Mouse (Mus musculus) heart, embryonic 10.5 days (tissue): ENCODE results near the gene Khk. TPM values are rescaled to one million over a fixed set of nuclear protein-coding genes. Genes with fewer than 3 reads are reported as not detected.
"Not testable (repeated sequence)": the region's sequence is repeated elsewhere in the genome, so short reads cannot be mapped to it uniquely, and the experiment has no call there.

Source experiments
- DNase-seq: peaks from one replicate; pipeline ENCODE4 v3.0.0-alpha.2; 2017; ENCODE audit warnings: low spot score
- H3K27ac ChIP-seq: fragments of 300-500 bp; sonication (generic); 2 replicates; pipeline ENCODE4 v1.5.1; 2016; ENCODE audit warnings: mild to moderate bottlenecking
- H3K27me3 ChIP-seq: fragments of 300-500 bp; sonication (generic); 2 replicates; pipeline ENCODE4 v1.6.1; 2016; ENCODE audit warnings: mild to moderate bottlenecking; ENCODE audit not compliant: poor library complexity, insufficient read depth, severe bottlenecking
- H3K36me3 ChIP-seq: fragments of 300-500 bp; sonication (generic); 2 replicates; pipeline ENCODE4 v1.6.1; 2016; ENCODE audit warnings: mild to moderate bottlenecking, moderate library complexity
- H3K4me1 ChIP-seq: fragments of 300-500 bp; sonication (generic); 2 replicates; pipeline ENCODE4 v1.6.1; 2016; ENCODE audit warnings: mild to moderate bottlenecking
- H3K4me3 ChIP-seq: fragments of 300-500 bp; sonication (generic); 2 replicates; pipeline ENCODE4 v1.5.1; 2016; ENCODE audit warnings: mild to moderate bottlenecking, moderate library complexity
- H3K9me3 ChIP-seq: fragments of 300-500 bp; sonication (generic); 2 replicates; pipeline ENCODE4 v1.6.1; 2016; ENCODE audit warnings: mild to moderate bottlenecking, moderate library complexity
- WGBS: fragments of 180-500 bp; shearing (Covaris S2); methylation state at CpG from one replicate; pipeline ENCODE4 v1.1.7; 2016; 5-methylcytosine and 5-hydroxymethylcytosine counted together
- polyA plus RNA-seq: library from polyadenylated mRNA; unstranded; fragments of >200 nt; fragmentation: Nextera tagmentation; extraction: Ambion mirVana; gene quantifications from 2 replicates; pipeline ENCODE4 v1.2.1, GENCODE M21; 2016

The Khk gene
- 10.5 and 14.5 TPM in 2 replicates for polyA plus RNA-seq

GRCm38 (mm10) chr5:30921256-30922033, at the start of gene Khk:
Gene Khk (plus strand): TSS chr5:30921431.
- peaks cover 42% of the 10 kb centered on the region for H3K36me3 ChIP-seq
- H3K4me1 ChIP-seq: peaks cover 59% of the 10 kb centered on the region
- peak within 1 kb of the TSS; percentile 67 for H3K4me3 ChIP-seq
- 1% methylated on average over 39 of the region's 40 CpGs for whole genome bisulfite sequencing
- peaks cover 8% of the 10 kb centered on the region; the same call in 1 of the 2 replicates for H3K27me3 ChIP-seq
- DNase-seq: peak; percentile 95
- no peaks in the 10 kb centered on the region for H3K9me3 ChIP-seq
- H3K27ac ChIP-seq: peak within 1 kb of the TSS; percentile 88

DNA sequence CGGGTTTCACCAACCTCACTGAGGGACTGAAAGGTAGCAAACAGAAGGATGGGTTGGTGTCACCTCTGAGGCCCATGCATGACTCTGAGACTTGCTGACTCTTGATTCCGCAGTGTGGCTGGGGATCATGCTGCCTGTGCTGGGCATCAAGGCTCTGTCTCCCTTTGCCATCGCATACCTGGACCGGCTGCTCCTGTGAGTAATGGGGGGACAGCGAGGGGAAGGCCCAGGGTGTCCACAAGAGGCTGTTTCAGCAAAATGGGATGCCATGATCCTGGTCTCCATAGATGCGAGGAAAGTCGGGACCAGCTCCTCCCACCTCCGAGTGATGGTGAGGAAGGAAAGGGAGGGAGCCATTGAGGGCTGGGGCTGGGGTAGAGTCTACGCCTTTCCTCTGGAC, 48.7 kb upstream of the Khk start:
- Histone ChIP-seq H3K27ac (no peak overlapping the region), H3K27me3 (no peaks in the 10 kb centered on the region), H3K4me3 (no peak overlapping the region), H3K36me3 (peaks cover 69% of the 10 kb centered on the region), H3K4me1 (peaks cover 9% of the 10 kb centered on the region), H3K9me3 (no peaks in the 10 kb centered on the region)
- WGBS: 94% methylated on average over 9 of the region's 9 CpGs
- DNase-seq: no peak

DNA sequence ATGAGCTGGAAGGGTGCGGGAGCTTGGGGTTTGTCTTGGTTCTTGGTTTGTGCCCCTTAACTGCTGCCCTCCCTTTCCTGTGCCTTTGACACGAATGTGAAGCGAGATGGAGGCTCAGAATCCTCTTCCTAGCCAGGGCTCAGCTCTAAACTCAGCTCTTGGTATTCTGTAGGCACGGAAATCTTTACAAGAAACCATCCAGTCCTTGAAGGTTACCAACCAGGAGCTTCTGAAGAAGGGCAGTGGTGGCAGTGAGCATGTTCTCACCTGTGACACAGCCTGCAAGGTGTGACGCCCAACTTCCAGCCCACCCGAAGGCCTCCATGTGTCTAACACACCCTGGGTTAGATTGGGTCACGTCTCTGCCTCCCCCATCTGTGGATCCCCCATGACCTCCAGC, 46.9 kb upstream of the Khk start:
- Histone ChIP-seq H3K27me3 (no peaks in the 10 kb centered on the region), H3K27ac (no peak overlapping the region), H3K36me3 (peaks cover 75% of the 10 kb centered on the region), H3K9me3 (no peaks in the 10 kb centered on the region), H3K4me3 (no peak overlapping the region), H3K4me1 (peaks cover 9% of the 10 kb centered on the region)
- no peak for DNase-seq
- WGBS: 88% methylated on average over 7 of the region's 7 CpGs

- Histone ChIP-seq H3K4me3 (no peak overlapping the region), H3K4me1 (no peaks in the 10 kb centered on the region), H3K27me3 (no peaks in the 10 kb centered on the region), H3K9me3 (no peaks in the 10 kb centered on the region), H3K36me3 (peaks cover 46% of the 10 kb centered on the region), H3K27ac (no peak overlapping the region)
- DNase-seq: no peak
- WGBS: 54% methylated on average over 6 of the region's 6 CpGs
Observed at GRCm38 (mm10) chr5:30878616-30879015, 42.6 kb upstream of the Khk start.

GRCm38 (mm10) chr5:30879347-30879943, 41.8 kb upstream of the Khk start:
- Histone ChIP-seq H3K9me3 (no peaks in the 10 kb centered on the region), H3K36me3 (peaks cover 38% of the 10 kb centered on the region), H3K4me3 (no peak overlapping the region), H3K4me1 (no peaks in the 10 kb centered on the region), H3K27ac (no peak overlapping the region), H3K27me3 (no peaks in the 10 kb centered on the region)
- 90% methylated on average over 5 of the region's 5 CpGs for WGBS
- DNase-seq: no peak

GRCm38 (mm10) chr5:30881839-30882238, 39.4 kb upstream of the Khk start:
- not testable (repeated sequence) for H3K9me3 ChIP-seq, H3K4me3 ChIP-seq, DNase-seq, H3K27me3 ChIP-seq, H3K27ac ChIP-seq, H3K4me1 ChIP-seq
- 87% methylated on average over 4 of the region's 4 CpGs for WGBS
- H3K36me3 ChIP-seq: peaks cover 14% of the 10 kb centered on the region

GRCm38 (mm10) chr5:30886209-30886608, 35.0 kb upstream of the Khk start:
- no peak for DNase-seq
- Histone ChIP-seq H3K4me3 (0 out of 2 replicates have a peak overlapping the region, but pooled peaks have one; percentile 82), H3K27me3 (no peaks in the 10 kb centered on the region), H3K36me3 (peaks cover 9% of the 10 kb centered on the region), H3K9me3 (no peaks in the 10 kb centered on the region), H3K27ac (no peak overlapping the region), H3K4me1 (peaks cover 14% of the 10 kb centered on the region)
- WGBS: 42% methylated on average over 4 of the region's 4 CpGs

- no peaks in the 10 kb centered on the region for H3K9me3 ChIP-seq
- 43% methylated on average over 5 of the region's 5 CpGs for WGBS
- DNase-seq: no peak
- peaks cover 14% of the 10 kb centered on the region for H3K36me3 ChIP-seq
- peak overlapping the region; percentile 82 for H3K4me3 ChIP-seq
- peak overlapping the region; percentile 97 for H3K27ac ChIP-seq
- H3K27me3 ChIP-seq: no peaks in the 10 kb centered on the region
- peaks cover 14% of the 10 kb centered on the region for H3K4me1 ChIP-seq
Observed at GRCm38 (mm10) chr5:30886731-30887130, 34.5 kb upstream of the Khk start.

DNA sequence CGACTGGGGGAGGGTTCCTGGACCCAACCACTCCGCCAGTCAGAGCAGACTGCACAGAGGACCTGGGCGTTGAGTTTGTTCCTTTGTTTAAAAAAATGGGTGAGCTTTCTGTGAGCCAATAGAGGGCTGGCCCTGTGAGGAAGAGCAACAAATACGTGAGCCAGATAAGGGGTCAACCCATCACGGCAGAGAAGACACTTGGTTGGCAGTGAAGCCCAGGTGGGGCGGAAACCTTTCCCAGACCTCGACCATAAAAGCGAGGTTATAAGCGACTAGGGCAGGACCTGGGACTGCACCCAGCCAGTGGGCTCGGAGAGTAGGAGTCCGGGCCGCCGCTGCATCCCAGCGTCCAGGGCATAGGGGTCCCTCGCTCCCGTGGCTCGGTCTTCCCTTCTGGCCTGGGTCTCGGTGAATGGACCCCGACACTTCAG, 33.9 kb upstream of the Khk start:
- WGBS: under 1% methylated on average over 19 of the region's 19 CpGs
- Histone ChIP-seq H3K9me3 (no peaks in the 10 kb centered on the region), H3K4me3 (peak overlapping the region; percentile 82), H3K4me1 (peaks cover 14% of the 10 kb centered on the region), H3K27ac (peak overlapping the region; percentile 97), H3K36me3 (peaks cover 20% of the 10 kb centered on the region), H3K27me3 (no peaks in the 10 kb centered on the region)
- DNase-seq: peak; percentile 96

- H3K9me3 ChIP-seq: no peaks in the 10 kb centered on the region
- peak overlapping the region; percentile 82 for H3K4me3 ChIP-seq
- H3K36me3 ChIP-seq: peaks cover 26% of the 10 kb centered on the region
- H3K27ac ChIP-seq: peak overlapping the region; percentile 97
- no peaks in the 10 kb centered on the region for H3K27me3 ChIP-seq
- WGBS: under 1% methylated on average over 28 of the region's 28 CpGs
- DNase-seq: peak; percentile 97
- peaks cover 14% of the 10 kb centered on the region for H3K4me1 ChIP-seq
Observed at GRCm38 (mm10) chr5:30887858-30888336, 33.3 kb upstream of the Khk start.

GRCm38 (mm10) chr5:30888337-30889087, 32.7 kb upstream of the Khk start, which contains the start of gene Agbl5:
Gene Agbl5 (plus strand): TSS chr5:30888694.
- Histone ChIP-seq H3K4me1 (peaks cover 14% of the 10 kb centered on the region), H3K27ac (peak within 1 kb of the TSS; percentile 97), H3K9me3 (no peaks in the 10 kb centered on the region), H3K4me3 (peak within 1 kb of the TSS; percentile 82), H3K27me3 (no peaks in the 10 kb centered on the region), H3K36me3 (peaks cover 32% of the 10 kb centered on the region)
- DNase-seq: peak; percentile 98
- under 1% methylated on average over 42 of the region's 42 CpGs for WGBS

DNA sequence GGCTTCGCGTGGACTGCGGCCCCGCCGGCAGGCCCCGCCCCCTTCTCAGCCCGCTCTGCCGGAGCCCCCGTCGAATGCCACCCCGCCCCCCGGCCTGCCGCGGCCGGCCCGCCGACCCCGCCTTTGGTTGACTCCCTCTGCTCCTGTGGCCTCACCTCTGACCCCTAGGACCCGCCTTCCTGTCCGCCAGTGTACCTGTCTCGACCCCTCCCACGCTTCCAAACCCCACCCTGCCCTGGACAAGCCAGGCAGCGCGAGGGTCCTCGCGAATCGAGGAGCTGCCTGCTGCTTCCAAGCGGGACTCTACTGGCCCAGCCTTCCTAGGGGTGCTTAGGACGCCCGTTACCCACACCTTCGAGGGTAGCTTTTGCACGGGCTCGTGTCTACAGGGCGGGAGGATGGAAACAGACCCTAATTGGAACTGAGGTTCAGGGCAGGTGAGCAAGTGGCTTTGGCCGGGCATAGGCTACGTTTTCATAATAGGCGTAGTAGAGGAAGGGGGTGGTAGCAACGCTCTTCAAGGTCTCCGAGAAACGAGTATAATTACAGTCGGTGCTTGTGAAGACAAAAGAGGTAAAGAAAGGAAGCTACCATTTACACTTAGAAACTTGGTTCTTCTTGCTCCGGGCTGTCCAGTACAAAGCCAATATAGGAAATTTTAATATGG, 32.0 kb upstream of the Khk start:
- 2% methylated on average over 41 of the region's 42 CpGs for WGBS
- peak; percentile 95 for DNase-seq

More for the DNA sequence above, 32.0 kb upstream of the Khk start:
- H3K4me1 ChIP-seq: peaks cover 14% of the 10 kb centered on the region
- peak overlapping the region; percentile 97 for H3K27ac ChIP-seq
- H3K9me3 ChIP-seq: no peaks in the 10 kb centered on the region
- H3K36me3 ChIP-seq: peaks cover 39% of the 10 kb centered on the region
- no peaks in the 10 kb centered on the region for H3K27me3 ChIP-seq
- H3K4me3 ChIP-seq: peak overlapping the region; percentile 82
